Mouse (Mus musculus) left cerebral cortex, adult 8-10 months (tissue): Measurements from ENCODE around the gene Rnh1. TPM values are rescaled to one million over a fixed set of nuclear protein-coding genes. Genes with fewer than 3 reads are reported as not detected.

Source experiments
- DNase-seq, 2 experiments: peaks; one replicate each; pipeline ENCODE4 v3.0.0; 2022; ENCODE audit warnings: low spot score in 2 of 2
- total RNA-seq, 4 experiments: library from RNA; stranded (reverse); gene quantifications; 2 replicates each; pipeline ENCODE4 v1.2.4; 2022

Rnh1 gene
- total RNA-seq = 10 to 100 TPM; 41.0 to 52.8 (median 44.8) TPM

DNA sequence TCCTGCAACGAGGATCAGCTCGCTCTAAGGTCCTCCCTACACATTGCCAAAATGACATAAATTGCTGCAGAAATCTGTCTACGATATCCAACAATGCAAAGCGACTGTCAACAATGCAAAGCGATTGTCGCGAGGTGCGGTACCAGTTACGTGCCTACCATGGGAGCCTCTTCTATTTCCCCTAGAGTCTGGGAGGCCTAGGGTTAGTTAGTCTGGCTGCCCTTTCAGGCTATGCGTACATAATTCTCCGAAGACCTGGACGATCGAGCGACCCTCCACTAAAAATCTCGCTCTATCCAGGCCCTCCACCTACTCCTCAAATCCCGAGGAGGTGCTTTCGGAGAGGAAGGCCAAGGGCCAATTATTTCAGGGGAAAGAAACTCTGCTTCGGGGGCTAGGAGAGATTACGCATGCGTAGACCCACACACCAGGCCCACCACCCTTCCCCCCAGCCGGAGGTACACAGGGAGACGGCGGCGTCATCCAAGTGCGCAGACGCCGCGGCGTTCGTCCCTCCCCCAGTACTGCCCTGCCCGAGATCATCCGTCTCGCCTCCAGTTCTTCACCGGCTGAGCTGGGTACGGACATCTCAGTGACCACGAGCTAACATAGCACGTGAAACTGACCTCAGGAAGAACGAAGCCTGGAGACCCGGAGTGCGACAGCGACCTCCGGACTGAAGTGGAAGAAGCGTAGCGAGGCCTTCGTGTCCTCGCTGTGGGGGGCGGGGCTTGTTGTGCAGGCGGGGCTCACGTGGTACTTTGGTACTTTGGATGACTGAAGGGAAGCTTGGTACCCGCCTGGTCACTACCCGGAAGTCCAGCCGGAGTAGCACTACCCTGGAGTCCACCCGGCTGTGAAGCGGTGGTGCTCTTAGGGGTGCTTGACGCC is at the start of gene Rnh1:
Gene Rnh1 (minus strand): TSS at position 742 of the 891 bp plus-strand sequence.
- peak; percentile 78 to 93 for DNase-seq

DNA sequence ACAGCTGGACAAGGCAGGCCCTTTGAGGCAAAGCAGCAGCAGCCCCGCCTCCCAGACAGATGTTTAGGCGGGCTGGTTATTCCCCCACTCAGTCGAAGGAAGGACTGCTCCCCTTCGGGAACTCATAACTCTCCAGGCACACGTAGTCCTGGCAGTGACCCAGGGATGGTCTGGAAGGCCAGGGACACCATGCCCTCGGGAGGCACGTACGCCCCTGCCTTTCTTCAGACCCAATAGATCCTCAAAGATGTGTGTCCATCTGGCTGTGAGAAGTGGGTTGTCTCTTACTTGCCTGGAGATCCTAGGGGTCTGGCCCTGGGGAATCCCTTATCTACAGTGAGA is 49.4 kb upstream of the Rnh1 start:
- no peak for DNase-seq

- peak; percentile 81 to 95 for DNase-seq
Measured at GRCm38 (mm10) chr7:141221249-141222125, 48.8 kb upstream of the Rnh1 start.

- DNase-seq = no peak
Measured at GRCm38 (mm10) chr7:141220377-141220776, 47.7 kb upstream of the Rnh1 start.

- DNase-seq = no peak
Measured at GRCm38 (mm10) chr7:141219558-141220099, 47.0 kb upstream of the Rnh1 start.

- DNase-seq = no peak
Measured at GRCm38 (mm10) chr7:141218557-141219133, 46.0 kb upstream of the Rnh1 start.

DNA sequence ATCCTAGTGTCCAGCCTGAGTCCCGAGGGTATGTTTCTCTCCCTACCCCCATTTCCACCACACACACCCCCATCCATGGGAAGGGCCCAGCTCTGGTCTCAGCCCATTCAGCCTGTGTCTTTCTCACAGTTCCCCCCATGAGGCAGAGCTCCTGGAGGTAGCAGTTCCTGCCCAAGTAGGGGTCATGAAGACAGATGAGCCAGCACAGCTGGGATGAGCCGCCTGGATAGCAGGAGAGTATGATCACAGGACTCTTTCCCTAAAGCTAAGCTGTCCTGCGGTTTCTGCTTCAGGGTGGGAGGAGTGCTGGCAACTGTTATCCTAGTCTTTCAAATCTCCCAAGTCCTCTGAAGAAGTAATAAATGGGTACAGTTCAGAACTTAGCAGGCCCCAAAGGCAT is 45.5 kb upstream of the Rnh1 start:
- no peak for DNase-seq

- no peak for DNase-seq
Measured at GRCm38 (mm10) chr7:141217343-141218013, 44.8 kb upstream of the Rnh1 start.

- DNase-seq = no peak
Measured at GRCm38 (mm10) chr7:141216894-141217293, 44.2 kb upstream of the Rnh1 start.

GRCm38 (mm10) chr7:141215880-141216733 is 43.5 kb upstream of the Rnh1 start:
- no peak for DNase-seq

- DNase-seq = peak; percentile 52 to 82
Measured at GRCm38 (mm10) chr7:141215101-141215879, 42.6 kb upstream of the Rnh1 start, which contains the start of gene Rassf7. Gene Rassf7, plus strand, starts transcription at chr7:141215860.

DNA sequence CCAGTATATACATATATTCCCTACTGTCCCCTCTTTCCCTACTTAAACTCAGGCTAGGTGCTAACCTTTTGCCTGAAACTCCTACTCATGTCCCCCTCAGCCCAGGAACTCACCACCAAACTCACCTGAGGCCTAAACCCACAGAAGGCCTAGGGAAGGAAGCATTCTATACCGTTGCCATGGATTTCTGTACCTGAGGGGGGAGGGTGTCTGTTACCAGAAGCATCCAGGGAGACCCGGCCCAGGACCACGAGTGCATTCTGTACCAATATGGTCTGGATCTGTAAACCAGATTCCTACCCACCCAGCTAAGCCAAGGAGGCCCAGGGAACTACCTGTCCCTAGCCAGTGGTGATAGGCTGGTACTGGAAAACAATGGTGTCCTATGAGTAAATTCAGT is 41.7 kb upstream of the Rnh1 start:
- DNase-seq = no peak

- DNase-seq = no peak
Measured at GRCm38 (mm10) chr7:141213605-141214235, 41.1 kb upstream of the Rnh1 start, which contains the start of gene Lmntd2. Gene Lmntd2, minus strand, starts transcription at chr7:141214080.

DNA sequence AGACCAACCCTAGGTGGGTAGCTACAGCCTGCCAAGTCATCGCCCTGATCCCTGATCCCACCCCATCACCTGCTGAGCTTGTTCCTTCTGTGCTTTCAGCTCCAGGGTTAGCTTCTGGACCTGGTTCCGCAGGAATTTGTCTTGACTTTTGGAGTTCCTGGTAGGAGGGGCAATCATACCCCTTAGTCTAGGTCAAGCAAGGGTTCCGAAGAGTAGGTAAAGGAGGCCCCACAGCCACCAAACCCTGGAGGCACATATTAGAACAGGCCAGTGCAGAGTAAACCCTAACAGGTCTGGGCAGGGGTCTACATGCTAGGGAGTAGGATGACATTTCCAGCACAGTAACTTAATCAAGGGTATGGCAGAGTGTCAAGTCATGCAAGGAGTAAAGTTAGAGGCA is 40.5 kb upstream of the Rnh1 start:
- DNase-seq = no peak

- no peak for DNase-seq
Measured at GRCm38 (mm10) chr7:141210606-141211131, 38.0 kb upstream of the Rnh1 start.

- no peak for DNase-seq
Measured at GRCm38 (mm10) chr7:141210137-141210536, 37.5 kb upstream of the Rnh1 start.

DNA sequence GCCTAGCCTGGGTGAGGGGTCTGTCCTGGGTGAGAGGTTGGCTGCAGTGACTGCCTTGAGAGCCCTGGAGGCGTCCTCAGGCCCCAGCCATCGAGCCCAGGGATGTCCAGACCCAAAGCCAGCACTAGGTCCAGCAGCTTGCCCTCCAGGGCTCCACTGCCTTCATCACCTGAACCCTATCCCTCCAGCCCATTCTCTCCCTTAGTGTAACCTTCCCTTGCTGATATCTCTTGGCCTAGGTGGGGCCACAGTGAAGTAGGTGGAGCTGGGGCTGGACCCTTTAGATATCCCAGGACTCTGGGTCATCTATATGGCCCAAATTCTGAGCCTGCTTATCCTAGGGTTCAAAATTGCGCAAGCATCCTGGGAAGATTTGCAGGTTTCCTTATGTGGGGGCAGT is 36.9 kb upstream of the Rnh1 start:
- DNase-seq = no peak

- DNase-seq = no peak
Measured at GRCm38 (mm10) chr7:141206182-141206937, 33.7 kb upstream of the Rnh1 start.
